Mouse (Mus musculus) embryonic fibroblast, embryonic 13.5 days (primary cell): ENCODE measurements around the gene Fam49a.

ENCODE experiments used
- CTCF ChIP-seq: IDR thresholded peaks from 2 replicates; pipeline ENCODE4 v1.5.1; 2011; ENCODE audit warnings: mild to moderate bottlenecking, control low read depth, low read length, moderate library complexity, borderline replicate concordance; ENCODE audit not compliant: insufficient read depth
- POLR2A ChIP-seq: IDR thresholded peaks from 2 replicates; pipeline ENCODE4 v1.6.1; 2011; ENCODE audit warnings: low read depth, mild to moderate bottlenecking, control low read depth, low read length, moderate library complexity

- no peak for TF ChIP-seq CTCF
- no peak for TF ChIP-seq POLR2A
These were observed 111.3 kb downstream of the Fam49a start for GRCm38 (mm10) chr12:12373111-12373862.
